Mouse (Mus musculus) adipocyte (in vitro differentiated cells): ENCODE data around the gene Mcm2.

Experiments
- DNase-seq: peaks from one replicate; pipeline ENCODE4 v3.0.0-alpha.2; 2016; ENCODE audit warnings: low spot score

Mcm2 gene

DNA sequence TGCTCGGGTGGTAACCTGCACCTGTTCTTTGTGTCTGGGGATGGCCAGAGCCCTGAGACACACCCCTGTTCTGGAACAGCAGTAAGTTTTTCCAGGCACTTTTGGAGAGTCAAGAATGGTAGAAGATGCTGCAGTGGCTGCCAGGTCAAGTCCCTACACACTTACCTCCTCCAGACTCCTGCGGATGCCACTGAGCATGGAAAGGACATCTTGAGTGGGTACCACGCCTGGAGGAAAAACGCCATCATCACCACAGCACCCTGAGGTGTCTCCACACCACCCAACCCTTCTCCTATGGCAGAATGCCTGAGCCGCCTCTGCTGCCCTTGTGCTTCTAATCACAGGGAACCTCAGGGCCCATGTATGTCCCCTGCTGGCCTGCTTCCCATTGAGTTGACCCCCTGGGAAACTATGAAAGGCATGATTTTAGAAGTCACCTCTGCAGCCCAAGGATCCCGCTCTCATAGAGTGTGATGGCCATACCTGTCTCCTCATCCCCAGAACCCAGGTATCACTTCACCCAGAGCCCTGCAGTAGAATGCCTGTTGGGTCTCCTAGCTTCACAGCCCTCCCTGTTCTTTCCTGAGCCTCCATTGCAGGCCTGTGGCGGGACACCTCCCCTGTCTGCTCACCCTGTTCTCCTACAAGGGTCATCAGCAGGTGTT lies 53.5 kb downstream of the Mcm2 start:
- DNase-seq = no peak

DNA sequence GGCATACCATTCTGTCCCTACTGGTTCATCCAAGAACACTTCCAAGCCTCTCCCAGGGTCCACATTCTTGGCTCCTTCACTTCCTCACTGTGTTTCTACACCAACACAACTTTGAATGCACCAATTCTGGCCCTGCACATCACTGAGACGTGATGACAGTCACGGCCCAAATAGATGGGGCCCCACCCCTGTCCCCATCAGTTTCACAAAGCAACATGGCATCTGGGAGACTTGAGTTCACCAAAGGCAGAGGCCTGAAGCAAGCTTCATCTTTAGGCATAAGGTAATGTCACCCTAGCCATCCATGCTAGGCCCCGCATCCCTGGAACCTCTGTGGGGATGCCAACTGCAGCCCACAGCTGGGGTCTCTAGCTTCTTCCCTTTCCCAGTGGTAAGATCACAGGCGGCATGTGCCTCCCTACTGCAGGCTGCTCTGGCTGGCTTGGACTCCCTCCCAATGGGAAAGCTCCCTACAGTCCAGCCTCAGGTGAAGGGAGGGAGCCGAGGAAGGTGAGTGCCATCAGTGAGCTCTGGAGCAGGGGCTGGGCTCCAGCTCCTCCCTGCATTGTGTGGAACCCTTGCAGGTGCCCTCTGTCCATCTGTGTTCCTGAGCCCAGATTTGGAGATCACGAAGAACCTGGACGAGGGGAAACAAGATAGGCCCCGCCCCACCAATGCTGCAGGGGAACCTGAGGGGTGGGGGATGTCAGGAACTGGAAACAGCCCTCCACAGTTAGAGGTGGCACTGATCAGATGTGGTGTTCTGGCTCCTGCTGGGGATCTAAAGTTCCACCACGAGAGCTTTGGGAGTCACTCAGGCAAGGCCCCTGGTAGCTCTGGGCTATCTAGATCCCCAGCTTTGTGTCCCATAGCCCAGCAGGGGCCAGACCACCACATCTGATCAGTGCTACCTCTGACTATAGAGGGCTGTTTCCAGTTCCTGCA lies 54.5 kb downstream of the Mcm2 start:
- DNase-seq = no peak

DNA sequence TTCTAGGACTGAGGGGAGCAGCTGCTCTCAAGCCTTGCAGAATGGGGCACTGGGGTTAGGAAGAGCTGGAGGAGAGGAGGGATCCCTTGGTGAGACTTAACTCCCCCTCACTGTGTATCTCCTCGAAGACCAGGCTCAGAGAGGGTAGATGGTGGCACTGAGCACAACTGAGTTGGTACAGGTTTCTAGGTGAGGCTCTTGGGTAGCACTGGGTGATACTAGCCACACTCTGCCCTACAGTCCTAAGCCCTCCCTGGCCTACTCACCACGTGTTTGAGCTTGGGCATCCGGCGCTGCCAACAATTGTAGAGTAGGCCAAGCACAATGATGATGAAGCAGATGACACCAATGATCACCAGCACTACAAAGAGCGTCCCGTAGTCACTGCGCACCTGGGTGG lies 55.3 kb downstream of the Mcm2 start:
- DNase-seq = no peak

DNA sequence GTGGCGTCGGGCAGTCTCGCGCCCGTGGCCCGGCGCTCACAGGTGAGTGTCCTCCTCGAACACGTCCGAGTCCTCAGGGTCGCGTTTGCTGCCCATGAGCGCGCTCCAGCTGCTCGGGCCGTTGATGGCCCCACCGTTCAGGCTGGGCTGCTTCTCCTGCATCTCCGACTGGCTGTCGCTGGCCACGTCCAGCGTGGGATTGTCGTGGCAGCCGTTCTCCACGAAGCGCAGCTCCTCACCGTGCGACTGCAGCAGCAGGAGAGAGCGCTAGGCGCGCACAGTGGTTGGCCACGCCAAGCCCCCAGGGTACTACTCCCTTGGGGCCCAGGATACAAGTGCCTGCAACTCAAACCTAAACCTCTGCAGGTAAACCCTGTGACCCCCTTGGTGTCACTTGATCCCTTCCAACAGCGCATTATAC lies 55.8 kb downstream of the Mcm2 start:
- DNase-seq = no peak

DNA sequence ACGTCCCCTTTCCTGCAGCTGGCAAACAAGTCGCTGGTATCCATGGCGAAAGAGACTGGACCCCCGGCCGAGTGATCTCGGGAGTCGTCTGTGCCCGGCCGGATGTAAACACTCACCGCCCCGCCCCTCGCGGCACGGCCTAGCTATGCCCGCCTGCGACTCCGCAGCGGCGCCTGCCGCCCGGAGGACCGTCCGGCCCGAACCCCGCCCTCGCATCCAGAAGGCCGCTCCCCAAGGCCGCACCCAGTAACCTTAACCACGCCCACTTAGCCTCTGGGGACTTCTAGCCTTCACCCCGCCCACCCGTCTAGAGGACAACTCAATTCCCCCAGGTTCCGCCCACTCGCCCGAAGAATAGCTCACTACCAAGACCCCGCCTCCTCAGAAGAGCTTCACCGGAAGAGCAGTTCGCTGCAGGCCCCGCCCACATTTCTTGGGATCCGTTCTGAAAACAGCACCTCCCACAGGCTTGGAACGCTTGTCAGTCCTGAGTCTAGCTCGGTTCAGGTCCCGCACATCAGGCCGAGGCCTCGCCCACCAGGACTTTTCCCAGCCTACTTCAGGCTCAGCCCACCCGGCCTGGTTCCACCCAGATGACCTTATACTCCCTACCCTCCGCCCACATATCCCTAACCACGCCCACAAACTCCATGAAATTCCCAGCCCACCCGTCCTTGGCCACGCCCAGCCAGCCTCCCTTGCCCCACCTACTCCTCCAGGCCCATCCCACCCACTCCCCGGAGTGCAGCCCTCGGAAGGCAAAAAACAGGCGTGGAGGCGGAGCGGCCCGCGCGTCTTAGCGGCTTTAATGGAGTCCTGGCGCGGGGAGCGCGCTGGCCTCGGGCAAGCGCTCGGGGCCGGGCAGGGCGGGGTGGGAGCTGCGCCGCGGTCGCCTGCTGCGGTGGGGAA lies 56.5 kb downstream of the Mcm2 start, which contains the start of gene Abtb1:
Abtb1 (minus strand) TSS at position 204 of the 909 bp plus-strand sequence.
- peak; percentile 100 for DNase-seq

DNA sequence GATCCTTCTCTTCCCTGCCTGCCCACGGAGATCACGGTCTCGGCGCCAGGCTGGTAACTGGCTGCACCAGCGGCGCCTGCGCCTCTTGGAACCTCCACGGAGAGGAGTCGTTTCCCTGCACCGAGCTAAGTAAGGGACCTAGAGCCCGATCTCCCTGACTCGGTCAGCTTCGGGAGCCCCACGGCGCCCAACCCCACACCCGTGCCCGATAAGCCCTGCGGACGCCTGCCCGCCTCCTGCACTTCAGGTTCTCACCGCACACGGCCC lies 57.1 kb downstream of the Mcm2 start:
- DNase-seq = no peak

DNA sequence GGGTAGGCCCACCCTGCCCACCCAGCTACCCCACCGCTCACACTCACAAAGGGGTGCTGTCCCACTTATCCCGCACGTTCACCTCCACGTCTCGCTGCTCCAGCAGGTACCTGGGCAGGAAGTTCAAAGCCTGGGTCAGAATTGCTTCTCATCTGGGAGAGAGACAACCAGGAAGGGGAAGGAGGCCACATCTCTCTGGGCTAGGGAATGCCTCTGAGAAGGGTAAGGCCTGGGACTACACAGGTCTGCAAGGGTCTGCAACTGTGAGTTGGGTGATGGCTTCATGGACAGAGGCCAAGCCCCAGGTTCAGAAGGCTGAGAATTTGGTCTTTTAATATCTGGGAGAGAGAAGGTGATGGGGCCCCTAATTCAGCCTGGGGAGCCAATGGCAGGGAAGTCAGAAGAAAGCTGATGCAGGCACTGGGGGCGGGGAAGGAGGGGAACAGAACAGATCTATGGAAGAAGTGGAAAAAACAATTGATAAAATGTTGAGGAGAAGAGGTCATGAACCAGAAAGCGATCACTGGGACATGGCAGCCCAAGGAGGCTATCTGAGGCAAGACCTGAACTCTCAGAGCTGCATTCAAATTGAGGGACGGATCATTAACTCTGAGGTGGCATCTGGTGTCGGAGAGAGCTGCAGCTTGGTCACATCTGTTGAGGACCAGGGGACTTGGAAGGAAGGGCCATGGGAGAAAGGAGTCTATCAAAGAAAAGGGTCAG lies 57.6 kb downstream of the Mcm2 start:
- no peak for DNase-seq

DNA sequence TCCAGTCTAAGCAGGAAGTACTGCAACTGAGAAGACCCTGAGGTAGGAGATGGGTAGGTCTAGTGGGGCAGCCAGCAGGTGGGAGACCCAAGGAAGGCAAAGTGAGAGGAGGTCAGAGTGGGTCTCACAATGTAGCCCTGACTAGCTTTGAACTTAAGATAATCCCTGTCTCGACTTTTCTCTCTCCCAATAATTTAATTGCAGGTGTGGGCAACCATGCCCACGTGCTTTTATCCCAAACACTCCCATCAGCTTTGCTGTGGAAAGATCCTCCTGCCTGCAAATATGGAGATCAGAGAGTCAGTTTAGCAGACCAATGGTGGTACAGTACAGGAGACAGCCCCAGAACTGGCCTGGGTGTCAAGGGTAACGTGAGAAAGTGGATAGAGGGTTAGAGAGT lies 58.4 kb downstream of the Mcm2 start:
- DNase-seq = no peak

DNA sequence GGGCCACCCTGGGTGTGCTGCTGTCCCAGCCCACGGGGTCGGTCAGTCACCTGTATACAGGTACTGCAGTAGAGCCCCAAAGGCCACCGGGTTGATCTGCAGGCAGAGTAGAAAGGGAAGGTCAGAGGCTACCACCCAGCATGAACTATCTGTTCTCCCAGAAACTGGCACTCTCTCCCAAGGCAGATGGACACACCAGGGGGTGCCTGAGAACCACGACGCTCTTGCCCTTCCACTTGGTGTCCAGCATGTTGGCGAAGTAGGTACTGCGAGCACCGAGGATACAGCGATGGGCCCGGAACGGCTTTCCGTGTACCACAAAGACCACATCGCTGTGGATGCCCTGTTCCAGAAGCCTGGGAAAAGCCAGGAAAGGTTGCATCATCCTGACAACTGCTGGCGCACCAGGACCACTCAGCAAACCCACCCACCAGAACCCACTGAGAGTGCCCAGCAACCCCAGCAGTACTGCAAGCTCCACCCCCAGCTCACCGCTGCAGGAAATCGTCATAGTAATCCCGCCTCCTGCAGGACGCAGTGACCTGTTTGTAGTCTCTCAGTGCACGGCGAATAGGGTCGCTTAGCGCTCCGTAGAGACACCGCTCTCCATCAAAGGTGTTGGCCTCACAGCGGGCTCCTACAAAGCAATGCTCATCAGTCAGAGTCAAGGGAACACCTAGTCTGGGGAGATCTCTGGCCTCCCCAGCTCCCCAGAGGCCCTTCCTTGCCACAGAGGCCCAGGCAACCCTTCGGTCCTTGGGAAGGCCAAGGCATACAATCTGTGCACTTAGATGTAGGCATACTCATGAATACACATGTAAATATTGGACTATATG lies 59.2 kb downstream of the Mcm2 start:
- DNase-seq = no peak

DNA sequence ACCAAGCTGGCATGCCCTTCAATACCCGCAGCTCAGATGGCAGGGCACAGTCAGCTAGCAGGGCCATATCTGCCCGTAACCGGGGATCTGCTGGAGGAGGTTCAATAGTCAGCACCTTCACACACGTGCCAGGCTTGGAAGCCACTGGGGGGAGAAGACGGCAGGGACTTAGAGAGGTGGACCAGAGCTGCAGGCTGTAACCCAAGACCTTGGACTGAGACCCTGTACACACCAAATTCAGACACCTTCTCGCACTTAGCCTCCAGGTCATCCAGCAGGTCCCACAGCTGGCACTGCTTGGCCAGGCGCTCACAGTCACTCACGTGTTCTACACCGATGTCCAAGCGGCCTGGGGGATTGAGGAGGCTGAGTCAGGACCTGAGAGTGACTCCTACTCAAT lies 60.0 kb downstream of the Mcm2 start:
- DNase-seq = no peak

DNA sequence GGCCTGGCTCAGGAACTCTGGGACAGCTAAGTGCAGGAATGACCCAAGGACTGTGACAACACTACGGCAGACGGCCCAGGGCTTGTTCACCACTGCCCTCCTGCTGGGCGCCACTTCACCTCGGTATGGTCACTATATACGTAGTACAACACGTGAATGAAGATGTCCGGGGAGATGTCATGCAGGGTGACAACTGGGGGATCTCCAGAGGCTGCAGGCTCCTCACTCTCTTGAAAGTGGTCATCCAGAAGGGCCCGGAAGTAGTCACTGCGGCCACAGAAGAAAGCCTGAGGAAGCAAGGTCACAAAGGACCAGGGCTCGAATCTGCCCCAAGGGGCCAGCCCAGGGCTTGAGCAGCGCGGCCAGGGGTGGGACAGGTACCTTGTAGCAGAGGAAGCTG lies 60.6 kb downstream of the Mcm2 start:
- no peak for DNase-seq

DNA sequence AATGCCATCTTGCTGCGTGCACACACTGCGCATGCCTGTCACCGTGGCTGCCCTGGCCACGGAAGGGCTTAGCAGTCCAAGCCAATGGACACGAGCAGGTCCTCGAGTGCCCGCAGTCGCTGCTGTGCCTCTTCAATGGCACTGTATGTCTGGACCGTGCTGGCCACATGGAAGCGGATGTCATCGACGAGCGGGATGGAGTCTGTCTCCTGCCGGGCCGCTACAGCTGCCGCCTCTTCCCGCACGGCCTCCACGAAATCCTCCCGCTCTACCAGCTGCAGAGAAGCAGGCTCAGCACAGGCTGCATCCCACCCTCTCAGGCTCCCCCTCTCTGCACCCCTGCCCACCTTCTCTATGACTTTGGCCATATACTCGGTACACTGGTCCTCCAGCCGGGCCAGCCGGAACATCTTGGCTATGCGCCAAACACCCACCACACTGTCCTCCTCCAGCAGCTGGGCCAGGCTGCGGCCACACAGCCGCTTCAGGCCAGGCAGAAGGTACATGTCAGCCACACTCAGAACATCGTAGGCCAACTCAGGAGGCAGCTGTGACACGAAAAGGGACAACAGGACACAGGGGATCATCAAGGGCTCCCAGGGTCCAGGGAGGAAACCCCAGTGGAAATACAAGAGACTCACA lies 62.3 kb downstream of the Mcm2 start:
- DNase-seq = no peak

DNA sequence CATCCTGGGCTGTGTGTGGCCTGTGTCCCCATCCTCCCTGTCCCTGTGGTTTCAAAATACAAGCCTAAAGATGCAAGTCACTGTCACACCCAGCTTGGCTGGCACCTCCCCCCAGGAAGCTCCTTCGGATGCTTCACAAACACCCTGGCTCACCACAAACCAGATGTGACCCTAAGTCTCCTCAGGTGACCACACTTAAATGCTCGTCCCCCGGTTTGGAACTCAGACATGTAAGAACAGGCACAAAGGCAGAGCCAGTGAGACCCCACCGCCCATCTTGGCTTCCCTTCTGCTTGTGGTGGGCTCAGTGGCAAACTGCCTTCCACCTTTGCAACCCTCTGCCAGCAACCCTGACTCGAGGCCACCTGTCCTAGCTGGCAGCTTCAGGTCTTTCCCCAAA lies 63.5 kb downstream of the Mcm2 start:
- DNase-seq = no peak
